Mouse (Mus musculus) erythroid progenitor cell, adult 5-6 weeks (primary cell): ENCODE results near the gene Rims4. TPM values are rescaled to one million over a fixed set of nuclear protein-coding genes. Genes with fewer than 3 reads are reported as not detected.
A peak's percentile ranks its signal among the peaks of the same experiment; 100 is the strongest.

Experiments used
- ATAC-seq: replicated peaks from 2 replicates; pipeline ENCODE4 v1.8.0; 2016; ENCODE audit warnings: moderate number of reproducible peaks, mild to moderate bottlenecking, moderate TSS enrichment, inconsistent platforms; ENCODE audit not compliant: poor library complexity, low FRiP score, severe bottlenecking
- total RNA-seq, 2 experiments: library from RNA; stranded (forward) in 1 of 2; stranded (reverse) in 1 of 2; fragments of 150-400 nt in 1 of 2; fragments of 186-747, 209-891 nt in 1 of 2; gene quantifications; 2 replicates each; pipeline versions ENCODE4 v1.2.3 to v1.2.4; 2015 to 2017; ENCODE audit warnings: low replicate concordance in 2 of 2

Gene Rims4
- total RNA-seq, 2 experiments from 2014 or later, result not detected

- no peak for ATAC-seq
Observed at GRCm38 (mm10) chr2:163913704-163914103, 4.8 kb downstream of the Rims4 start.

GRCm38 (mm10) chr2:163911826-163912444 is 6.5 kb downstream of the Rims4 start:
- no peak for ATAC-seq

- ATAC-seq, result no peak
Observed at GRCm38 (mm10) chr2:163909604-163910003, 8.9 kb downstream of the Rims4 start.

DNA sequence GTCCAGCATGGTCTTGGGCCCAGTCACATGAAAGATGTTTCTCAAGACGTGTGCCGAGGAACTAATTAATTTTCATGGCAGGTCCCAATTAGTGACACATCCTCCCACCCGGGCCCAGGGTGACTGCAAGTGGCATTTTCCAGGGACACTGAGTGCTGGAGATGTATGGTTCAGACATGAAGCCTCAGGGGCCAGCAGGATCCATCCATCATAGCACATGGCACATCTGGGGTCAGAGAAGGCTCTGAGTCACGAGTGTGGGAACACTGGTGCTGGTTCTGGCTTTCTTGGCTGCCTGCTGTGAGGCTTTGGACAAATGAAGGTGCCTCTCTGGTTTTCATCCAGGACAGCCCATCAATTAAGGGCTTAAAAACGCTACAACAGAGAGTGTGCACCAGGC is 11.4 kb downstream of the Rims4 start:
- ATAC-seq, result no peak

GRCm38 (mm10) chr2:163904323-163904722 is 14.2 kb downstream of the Rims4 start:
- ATAC-seq, result no peak

DNA sequence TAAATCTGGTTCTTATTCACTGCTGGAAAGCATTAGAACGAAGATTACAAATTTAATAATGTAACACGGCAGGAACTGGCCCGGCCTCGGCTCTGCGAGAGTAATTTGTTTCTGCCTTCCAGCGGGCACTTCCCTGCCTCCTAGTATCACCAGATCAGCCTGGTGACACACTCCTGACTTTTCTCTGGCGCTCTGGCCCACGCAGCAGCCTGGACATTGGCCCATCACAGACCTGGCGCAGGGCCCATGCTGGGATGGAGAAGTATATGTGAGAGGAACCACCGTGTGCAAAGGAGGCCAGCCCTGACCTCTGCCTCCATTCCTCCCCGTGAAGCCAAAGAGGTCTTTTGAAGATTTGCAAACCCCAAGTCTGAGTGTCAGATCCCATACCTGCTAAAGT is 15.0 kb downstream of the Rims4 start:
- ATAC-seq, result no peak

DNA sequence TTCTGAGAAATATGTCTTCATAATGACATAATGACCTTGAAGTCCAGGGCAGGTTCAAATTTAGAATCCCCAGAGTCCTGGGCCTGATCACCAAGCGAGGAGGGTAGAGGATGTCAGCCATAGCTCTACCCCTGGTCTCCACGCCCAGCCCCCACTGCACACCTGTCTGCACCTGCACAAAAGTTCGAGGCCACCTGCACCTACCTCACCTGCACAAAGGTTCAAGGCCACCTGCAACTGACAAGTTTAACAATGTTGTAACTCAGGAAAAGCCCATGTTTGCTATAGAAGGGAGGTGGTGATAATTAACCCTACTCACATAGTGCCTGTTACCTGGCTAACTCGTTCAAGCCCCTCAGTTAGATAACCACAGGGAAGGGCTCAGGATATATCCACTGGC is 16.0 kb downstream of the Rims4 start:
- no peak for ATAC-seq

DNA sequence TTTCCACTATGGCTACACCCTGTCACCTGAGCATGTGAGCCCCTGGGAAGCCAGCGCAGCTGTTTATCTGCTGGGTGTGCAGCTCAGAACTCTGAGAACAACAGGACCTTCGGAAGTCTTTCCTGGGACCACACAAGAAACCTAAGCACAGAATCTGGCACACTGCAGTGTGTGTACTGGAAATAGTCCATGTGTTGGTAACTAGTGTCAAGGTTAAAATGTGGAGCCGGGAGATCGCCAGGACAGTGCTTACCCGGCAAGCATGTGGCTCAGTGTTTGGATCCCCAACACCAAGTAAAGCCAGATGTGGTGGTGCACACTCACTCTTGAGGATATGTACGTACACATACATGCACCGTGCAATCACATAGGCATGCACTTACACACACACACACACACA is 17.4 kb downstream of the Rims4 start:
- ATAC-seq, result no peak

DNA sequence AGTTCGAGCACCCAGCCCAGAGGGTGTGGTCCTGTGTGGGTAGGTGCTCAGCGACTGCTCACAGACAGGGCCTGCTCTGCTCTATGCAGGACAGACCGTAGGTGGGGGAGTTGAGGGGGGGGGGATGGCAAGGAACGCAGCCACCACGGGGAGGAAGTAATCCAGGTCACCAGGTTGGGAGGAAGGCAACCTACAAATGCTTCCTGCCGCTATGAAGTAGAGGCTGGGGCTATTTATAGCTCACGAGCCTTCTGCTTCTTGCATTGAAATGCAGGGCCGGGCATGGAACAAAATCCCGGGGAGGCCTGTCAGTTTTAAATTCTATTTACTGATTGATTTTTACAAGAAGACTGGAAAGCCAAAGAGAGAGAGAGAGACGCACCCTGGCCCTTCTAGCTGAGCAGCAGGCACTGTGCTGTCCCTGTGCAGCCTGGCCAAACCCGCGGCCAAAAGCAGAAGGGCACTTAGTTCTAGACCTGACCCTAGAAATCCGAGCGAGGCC is 18.5 kb downstream of the Rims4 start:
- ATAC-seq, result no peak

- ATAC-seq, result no peak
Observed at GRCm38 (mm10) chr2:163897988-163898535, 20.4 kb downstream of the Rims4 start.

GRCm38 (mm10) chr2:163897026-163897425 is 21.5 kb downstream of the Rims4 start:
- ATAC-seq, result no peak

GRCm38 (mm10) chr2:163895156-163895555 is 23.3 kb downstream of the Rims4 start:
- no peak for ATAC-seq

DNA sequence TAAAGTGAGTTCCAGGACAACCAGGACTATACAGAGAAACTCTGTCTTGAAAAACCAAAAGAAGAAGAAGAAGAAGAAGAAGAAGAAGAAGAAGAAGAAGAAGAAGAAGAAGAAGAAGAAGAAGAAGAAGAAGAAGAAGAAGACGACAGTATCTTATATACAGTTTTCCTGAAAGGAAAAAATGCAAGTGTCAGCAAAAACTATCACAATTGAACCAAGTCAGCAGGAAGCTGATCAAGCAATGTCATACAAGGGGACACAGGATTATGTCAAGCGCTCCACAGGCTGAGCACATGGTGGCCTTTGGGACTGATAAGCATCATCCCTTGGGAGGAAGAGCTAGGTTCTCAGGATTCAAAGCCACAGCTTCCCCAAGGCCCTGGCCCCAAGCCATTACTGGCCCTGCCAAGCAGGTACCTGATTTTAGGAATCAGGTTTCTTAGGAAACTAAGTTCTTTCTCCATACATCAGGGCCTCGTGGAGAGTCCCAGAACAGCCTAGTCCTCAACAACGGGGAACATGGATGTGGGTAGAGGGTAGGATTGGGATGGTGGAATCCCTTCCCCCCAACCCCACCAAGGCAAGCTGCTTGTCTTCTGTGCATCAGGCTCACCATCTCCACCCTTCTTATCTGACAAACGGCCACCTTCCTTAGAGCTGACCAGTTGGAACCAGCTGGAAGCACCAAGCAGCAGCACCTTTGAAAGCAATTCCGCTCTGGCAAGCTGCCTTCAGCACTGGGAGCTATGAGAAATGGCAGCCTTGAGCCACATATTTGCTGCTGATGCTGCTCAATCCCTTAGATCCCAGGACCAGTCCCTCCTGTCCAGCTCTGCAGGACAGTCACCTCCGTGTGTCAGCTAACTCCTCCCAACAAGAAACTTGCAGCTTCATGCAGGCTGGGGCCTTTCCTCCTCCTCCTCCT is 24.8 kb downstream of the Rims4 start:
- ATAC-seq, result no peak

DNA sequence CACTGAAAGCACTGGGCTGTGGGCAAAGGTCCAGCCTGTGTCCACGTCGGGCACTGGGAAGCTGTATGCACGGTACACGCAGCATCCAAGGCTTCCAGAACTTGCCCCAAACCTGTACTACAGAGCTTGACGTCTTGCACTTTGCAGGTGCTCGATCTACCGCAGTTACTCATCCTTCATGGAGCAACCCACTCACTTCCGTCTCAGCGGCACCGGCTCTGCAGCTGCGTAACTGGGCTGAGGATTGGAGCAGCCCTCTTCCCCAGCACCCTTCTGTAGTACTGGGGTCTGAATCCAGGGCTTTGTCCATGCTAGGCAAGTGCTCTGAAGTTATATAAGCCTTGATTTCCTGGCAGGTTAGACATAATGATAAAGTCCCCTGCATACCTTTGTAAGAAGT is 27.2 kb downstream of the Rims4 start:
- no peak for ATAC-seq

DNA sequence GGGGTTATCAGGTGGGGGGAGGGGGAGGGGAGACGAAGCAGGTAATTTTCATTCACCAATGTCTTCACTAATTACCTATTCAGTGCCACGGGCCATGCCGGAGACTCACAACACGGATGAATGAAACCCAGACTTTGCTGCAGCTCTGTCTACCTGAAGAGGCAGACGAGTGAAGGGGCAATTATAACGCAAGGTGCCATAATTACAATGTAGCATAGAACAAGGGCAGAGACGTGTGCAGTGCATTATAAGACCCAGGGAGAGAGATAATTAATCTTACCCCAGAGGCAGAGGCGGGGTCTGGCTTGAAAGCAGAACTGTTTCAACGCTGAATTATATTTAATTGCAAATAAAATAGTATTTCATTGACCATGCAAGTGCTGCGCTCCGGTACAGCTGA is 27.9 kb downstream of the Rims4 start:
- no peak for ATAC-seq

DNA sequence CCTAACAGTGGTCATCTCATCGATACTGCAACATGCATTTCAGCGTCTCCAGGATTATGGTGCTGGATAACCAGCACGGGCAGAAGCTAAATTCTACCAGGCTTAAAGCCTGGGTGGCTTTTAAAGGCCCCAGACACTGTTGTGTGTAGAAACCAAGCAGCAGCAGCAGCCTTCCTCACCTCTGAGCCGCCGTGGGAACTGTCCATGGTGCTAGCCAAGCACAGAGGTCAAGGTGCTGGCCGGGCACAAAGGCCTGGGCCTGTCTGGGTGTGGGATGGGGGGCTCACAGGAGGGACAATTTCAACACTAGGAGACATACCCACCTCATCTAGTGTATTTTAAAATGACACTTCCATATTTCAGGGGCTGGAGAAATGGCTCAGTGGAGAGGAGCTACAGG is 29.1 kb downstream of the Rims4 start:
- no peak for ATAC-seq

GRCm38 (mm10) chr2:163882859-163883652 is 35.4 kb downstream of the Rims4 start:
- ATAC-seq, result no peak

DNA sequence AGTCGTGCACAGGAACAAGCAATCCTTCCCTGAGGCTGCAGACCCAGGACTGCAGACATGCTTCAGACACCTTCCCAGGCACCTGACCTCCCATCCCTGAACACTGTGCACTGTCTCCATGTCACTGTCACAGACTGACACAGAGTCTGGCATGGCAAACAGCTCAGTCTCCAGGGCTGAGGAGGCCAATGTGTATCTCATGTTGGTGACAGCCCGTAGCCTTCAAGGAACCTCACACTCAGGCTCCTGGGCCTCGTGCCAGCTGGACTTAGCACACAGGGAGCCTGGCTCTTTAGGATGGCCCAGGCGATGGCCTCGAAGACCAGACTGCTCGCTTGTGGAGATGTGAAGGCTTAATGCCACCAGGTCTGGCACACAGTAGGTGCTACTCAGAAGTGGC is 37.6 kb downstream of the Rims4 start:
- ATAC-seq, result no peak

DNA sequence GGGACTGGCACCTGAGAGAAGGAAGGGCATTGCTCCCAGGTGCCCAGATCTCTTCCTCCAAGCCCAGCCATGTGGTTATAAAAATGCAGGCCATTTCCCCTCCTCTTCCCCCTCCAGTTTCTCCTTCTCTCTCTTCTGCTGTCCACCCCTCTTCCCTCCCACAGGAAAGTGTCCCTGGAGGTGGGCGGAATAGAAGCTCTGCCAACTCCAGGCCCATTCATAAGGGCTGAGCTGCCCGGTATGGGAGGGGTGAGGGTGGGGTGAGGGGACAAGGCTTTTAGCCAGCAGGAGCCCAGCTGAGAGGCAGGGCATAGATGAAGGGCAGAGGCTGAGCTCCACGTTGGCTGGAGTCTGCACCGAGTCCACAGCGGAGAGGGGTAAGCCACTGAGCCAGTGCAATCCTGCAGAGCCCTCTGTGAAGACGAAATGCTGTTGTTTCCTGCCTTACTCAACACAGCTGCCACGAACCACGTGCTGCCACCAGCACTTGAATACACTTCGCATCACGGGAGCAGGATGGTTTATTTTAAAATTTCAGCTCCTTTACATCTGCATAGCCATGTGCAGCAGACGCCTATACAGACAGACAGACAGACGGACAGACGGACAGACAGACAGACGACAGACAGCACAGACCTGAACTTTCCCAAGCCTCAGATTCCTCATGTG is 41.5 kb downstream of the Rims4 start:
- ATAC-seq, result no peak

- ATAC-seq, result 0 out of 2 replicates have a peak, but pooled peaks have one; percentile 12
Observed at GRCm38 (mm10) chr2:163875484-163875883, 43.0 kb downstream of the Rims4 start.
